Comparison of ENCODE assay signal across 8 mouse cellular contexts in genomic region chr9:120866709-120867108, GRCm38 (mm10).
DNase-seq lines count a peak whose midpoint lies in the region; ATAC-seq and TF ChIP-seq lines count a peak whose summit lies in the region.

No protein-coding gene starts in this region.

- no peaks in the 10 kb centered on the region for H3K9me3 ChIP-seq in liver, embryonic 11.5 days (ENCODE audit: control insufficient read depth, low read length)
- H3K9me3 ChIP-seq in hindbrain, embryonic 13.5 days: no peaks in the 10 kb centered on the region

- H3K27me3 ChIP-seq in liver, embryonic 11.5 days (replicated peaks; ENCODE audit: control insufficient read depth, insufficient read depth, low read length): no peaks in the 10 kb centered on the region
- H3K27me3 ChIP-seq in hindbrain, embryonic 13.5 days: peaks cover 15% of the 10 kb centered on the region; the same call in 1 of the 2 replicates
- no peaks in the 10 kb centered on the region for H3K27me3 ChIP-seq in spleen, adult 2 months (ENCODE audit: control insufficient read depth, insufficient read depth, low read length)

- no peak overlapping the region for H3K4me3 ChIP-seq in liver, embryonic 11.5 days (ENCODE audit: low read depth, low read length)
- no peak overlapping the region for H3K4me3 ChIP-seq in hindbrain, embryonic 13.5 days
- no peak overlapping the region for H3K4me3 ChIP-seq in spleen, adult 2 months (ENCODE audit: extremely low read depth, insufficient read depth, insufficient read length)

- H3K36me3 ChIP-seq in liver, embryonic 11.5 days (ENCODE audit: control insufficient read depth, insufficient read depth, low read length): no peaks in the 10 kb centered on the region
- no peaks in the 10 kb centered on the region for H3K36me3 ChIP-seq in hindbrain, embryonic 13.5 days
- H3K36me3 ChIP-seq in spleen, adult 2 months (ENCODE audit: control insufficient read depth, insufficient read depth, low read length): no peaks in the 10 kb centered on the region

- H3K9ac ChIP-seq in liver, embryonic 11.5 days (ENCODE audit: low read depth, low read length): no peak overlapping the region
- no peak overlapping the region for H3K9ac ChIP-seq in hindbrain, embryonic 13.5 days

- WGBS in liver, embryonic 11.5 days: 43% methylated on average over 4 of the region's 4 CpGs
- 31% methylated on average over 4 of the region's 4 CpGs for WGBS in hindbrain, embryonic 13.5 days
- WGBS in spleen, adult 2 months: 25% methylated on average over 4 of the region's 4 CpGs

- TF ChIP-seq POLR2A in spleen, adult 2 months (IDR thresholded peaks at IDR 0.05; ENCODE audit: low read depth, low read length): no peak

- DNase-seq in liver: peak; percentile 42
- DNase-seq in liver, embryonic 11.5 days (ENCODE audit: low spot score): no peak
- peak; percentile 80 for DNase-seq in T-cell, adult 2 months (ENCODE audit: low spot score)
- peak; percentile 10 for DNase-seq in fat pad, adult 2 months (ENCODE audit: extremely low read depth, low read depth, low spot score)
- DNase-seq in lung, postnatal 25 days (ENCODE audit: low spot score): peak; percentile 85
- peak; percentile 34 to 40 for DNase-seq in spleen, adult 2 months (ENCODE audit: low read depth in 1 of 2, low spot score in 2 of 2)

- H3K4me1 ChIP-seq in liver, embryonic 11.5 days (replicated peaks; ENCODE audit: control insufficient read depth, insufficient read depth, low read length): no peaks in the 10 kb centered on the region
- H3K4me1 ChIP-seq in hindbrain, embryonic 13.5 days (replicated peaks): peaks cover 57% of the 10 kb centered on the region
- no peaks in the 10 kb centered on the region; the same call in 1 of the 2 replicates for H3K4me1 ChIP-seq in spleen, adult 2 months (ENCODE audit: control insufficient read depth, insufficient read depth, insufficient read length)

- no peak for TF ChIP-seq CTCF in spleen, adult 2 months (IDR thresholded peaks at IDR 0.05; ENCODE audit: extremely low read depth, insufficient read depth, insufficient read length, insufficient replicate concordance)

- H3K27ac ChIP-seq in liver, embryonic 11.5 days (ENCODE audit: low read depth, low read length): no peak overlapping the region
- peak overlapping the region; percentile 71 for H3K27ac ChIP-seq in hindbrain, embryonic 13.5 days
- H3K27ac ChIP-seq in spleen, adult 2 months (ENCODE audit: insufficient read depth, low read length): no peak overlapping the region

- H3K4me2 ChIP-seq in liver, embryonic 11.5 days: no peak overlapping the region
- H3K4me2 ChIP-seq in hindbrain, embryonic 13.5 days: no peak overlapping the region

- ATAC-seq in liver, embryonic 11.5 days (replicated peaks; ENCODE audit: low FRiP score): no peak
- ATAC-seq in hindbrain, embryonic 13.5 days (ENCODE audit: low FRiP score): peak; percentile 69
- ATAC-seq in frontal cortex, adult (ENCODE audit: low TSS enrichment): no peak
